Mouse (Mus musculus) olfactory bulb, adult 2 months (tissue): ENCODE results near the gene Rad17. TPM values are rescaled to one million over a fixed set of nuclear protein-coding genes. Genes with fewer than 3 reads are reported as not detected.

Source experiments
- H3K27ac ChIP-seq: fragments of 200-500 bp; 2 replicates; pipeline ENCODE4 v1.5.1; 2012; ENCODE audit warnings: low read depth, low read length; ENCODE audit not compliant: insufficient read depth
- H3K4me1 ChIP-seq: fragments of 200-500 bp; 2 replicates; pipeline ENCODE4 v1.6.1; 2012; ENCODE audit warnings: low read length; ENCODE audit not compliant: control insufficient read depth, insufficient read depth
- H3K4me3 ChIP-seq: fragments of 200-500 bp; 2 replicates; pipeline ENCODE4 v1.5.1; 2012; ENCODE audit warnings: mild to moderate bottlenecking, low read depth, low read length, moderate library complexity; ENCODE audit not compliant: insufficient read depth
- CTCF ChIP-seq: fragments of 200-500 bp; IDR thresholded peaks from 2 replicates; pipeline ENCODE4 v1.5.1; 2012; ENCODE audit warnings: low read depth, mild to moderate bottlenecking, low read length, moderate library complexity; ENCODE audit not compliant: insufficient read depth
- POLR2A ChIP-seq: fragments of 200-500 bp; IDR thresholded peaks from 2 replicates; pipeline ENCODE4 v1.6.1; 2012; ENCODE audit warnings: mild to moderate bottlenecking, low read depth, low read length, moderate library complexity; ENCODE audit not compliant: insufficient read depth
- WGBS: fragments of 180-500 bp; shearing (Covaris S2); methylation state at CpG from one replicate; pipeline ENCODE4 v1.1.7; 2018; 5-methylcytosine and 5-hydroxymethylcytosine counted together
- polyA plus RNA-seq: library from polyadenylated mRNA; stranded (reverse); fragments of >200 nt; gene quantifications from 2 replicates; pipeline ENCODE4 v1.2.4, GENCODE M21; 2012; ENCODE audit warnings: low replicate concordance; ENCODE audit not compliant: missing spikeins, insufficient read depth, insufficient read length

The Rad17 gene
- polyA plus RNA-seq, 1 experiment = not detected

DNA sequence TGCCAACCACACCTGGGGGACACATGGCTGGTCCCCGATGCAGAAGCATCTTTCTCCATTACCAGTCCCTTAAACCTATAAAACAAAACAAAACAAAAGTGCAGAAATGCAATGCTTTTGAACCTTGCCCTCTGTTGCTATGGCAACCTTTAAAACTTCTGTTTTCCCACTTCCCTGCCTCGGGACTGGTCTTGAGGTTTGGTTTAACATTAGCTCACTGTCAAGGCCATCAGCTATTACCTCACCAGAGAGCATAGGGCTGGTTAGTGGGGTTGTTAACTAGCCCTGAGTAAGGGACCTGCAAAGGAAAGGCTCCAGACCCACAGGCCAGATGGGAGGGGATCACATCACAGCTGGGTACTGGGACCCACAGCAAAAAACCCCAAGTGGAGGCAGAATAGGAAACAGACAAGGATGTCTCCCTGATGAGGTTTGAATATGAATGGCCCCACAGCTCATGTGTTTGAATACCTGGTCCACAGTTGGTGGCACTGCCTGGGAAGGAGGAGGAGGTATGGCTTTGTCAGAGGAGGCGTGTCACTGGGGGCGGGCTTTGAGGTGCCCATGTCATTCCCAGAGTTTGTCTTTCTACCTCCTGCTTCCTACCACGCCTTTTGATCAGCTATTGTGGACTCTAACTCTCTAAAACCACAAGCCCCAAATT lies 48.5 kb downstream of the Rad17 start:
- WGBS = 70% methylated on average over 5 of the region's 5 CpGs
- H3K4me3 ChIP-seq = no peak overlapping the region
- H3K4me1 ChIP-seq = no peaks in the 10 kb centered on the region
- H3K27ac ChIP-seq = no peak overlapping the region
- TF ChIP-seq CTCF (no peak), POLR2A (no peak)

DNA sequence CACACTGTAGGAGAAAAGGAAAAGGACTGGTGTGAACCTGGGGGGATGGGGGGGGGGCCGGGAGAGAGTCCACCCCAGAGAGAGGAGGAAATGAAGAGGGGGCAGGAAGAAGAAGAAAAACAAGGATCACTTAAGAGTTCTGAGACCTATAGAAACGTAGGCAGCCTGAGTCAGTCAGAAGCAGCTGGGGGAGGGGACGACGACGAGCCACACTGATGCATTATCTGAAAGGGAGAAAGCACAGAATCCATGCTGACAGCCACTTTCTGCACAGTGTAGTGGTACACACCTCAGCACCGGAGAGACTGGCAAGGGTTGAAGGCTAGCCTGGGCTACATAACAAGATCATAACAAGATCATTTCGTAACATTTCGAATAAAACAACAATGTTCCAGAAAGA lies 49.8 kb downstream of the Rad17 start:
- no peak overlapping the region for H3K27ac ChIP-seq
- TF ChIP-seq CTCF (no peak), POLR2A (no peak)
- WGBS = 78% methylated on average over 8 of the region's 8 CpGs
- H3K4me3 ChIP-seq = no peak overlapping the region
- H3K4me1 ChIP-seq = no peaks in the 10 kb centered on the region

DNA sequence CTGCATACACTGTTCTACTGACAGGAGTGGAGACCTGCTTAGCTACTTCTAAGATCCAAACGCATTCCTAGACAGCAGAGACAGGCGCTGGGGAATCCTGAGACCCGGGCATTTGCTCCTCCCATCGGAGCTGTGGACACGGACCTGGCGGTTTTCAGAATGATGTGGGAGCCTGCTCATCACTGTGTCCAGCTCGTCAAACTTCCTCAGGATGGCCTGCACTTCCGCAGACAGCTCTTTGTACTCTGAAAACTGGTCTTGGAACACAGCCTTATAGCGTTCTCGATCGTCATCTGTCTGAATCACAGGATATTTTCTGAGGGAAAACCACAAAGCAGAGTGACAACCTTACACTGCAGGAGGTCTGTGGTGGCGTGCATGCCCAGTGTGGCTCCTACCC lies 50.5 kb downstream of the Rad17 start:
- TF ChIP-seq POLR2A (no peak), CTCF (no peak)
- 79% methylated on average over 12 of the region's 12 CpGs for WGBS
- Histone ChIP-seq H3K4me3 (no peak overlapping the region), H3K27ac (no peak overlapping the region), H3K4me1 (no peaks in the 10 kb centered on the region)

DNA sequence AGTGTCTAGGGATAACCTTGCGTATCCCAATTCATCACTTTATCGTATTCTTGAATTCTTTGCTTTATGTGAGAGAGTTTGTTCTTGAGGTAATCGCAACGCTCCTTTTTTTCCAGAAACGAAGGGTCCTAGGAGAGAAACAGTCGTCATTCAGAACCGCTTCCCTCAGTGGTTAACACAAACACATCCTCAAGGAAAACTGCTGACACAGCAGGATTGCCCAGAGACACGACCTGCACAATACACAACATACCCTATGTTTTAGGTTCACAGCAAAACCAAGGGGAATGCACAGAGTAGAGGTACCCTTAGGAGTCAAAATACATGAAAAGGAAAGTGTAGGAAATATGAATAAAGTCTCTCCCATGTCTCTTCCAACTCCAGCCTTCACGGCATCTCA lies 53.6 kb downstream of the Rad17 start:
- Histone ChIP-seq H3K27ac (no peak overlapping the region), H3K4me3 (no peak overlapping the region), H3K4me1 (no peaks in the 10 kb centered on the region)
- TF ChIP-seq CTCF = no peak
- TF ChIP-seq POLR2A = no peak
- WGBS = 83% methylated on average over 9 of the region's 9 CpGs

DNA sequence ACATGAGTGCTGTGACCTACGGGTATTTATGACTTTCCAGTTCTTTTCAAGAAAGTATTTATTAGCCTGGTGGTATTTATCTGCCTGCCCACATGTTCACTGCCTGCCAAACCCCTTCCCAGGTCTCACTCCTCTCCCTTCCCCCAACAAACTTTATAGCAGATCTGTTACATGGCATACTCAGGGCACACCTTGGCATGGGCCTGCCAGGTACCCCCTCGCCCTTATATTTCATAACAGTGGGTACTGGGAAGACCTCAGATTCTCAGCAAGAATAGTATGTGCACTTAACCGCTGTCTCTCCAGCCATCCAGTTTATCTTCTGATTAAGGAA lies 55.3 kb downstream of the Rad17 start:
- H3K4me3 ChIP-seq = no peak overlapping the region
- no peak for TF ChIP-seq CTCF
- no peak for TF ChIP-seq POLR2A
- H3K4me1 ChIP-seq = no peaks in the 10 kb centered on the region
- no peak overlapping the region for H3K27ac ChIP-seq
- WGBS = 87% methylated on average over 3 of the region's 3 CpGs

DNA sequence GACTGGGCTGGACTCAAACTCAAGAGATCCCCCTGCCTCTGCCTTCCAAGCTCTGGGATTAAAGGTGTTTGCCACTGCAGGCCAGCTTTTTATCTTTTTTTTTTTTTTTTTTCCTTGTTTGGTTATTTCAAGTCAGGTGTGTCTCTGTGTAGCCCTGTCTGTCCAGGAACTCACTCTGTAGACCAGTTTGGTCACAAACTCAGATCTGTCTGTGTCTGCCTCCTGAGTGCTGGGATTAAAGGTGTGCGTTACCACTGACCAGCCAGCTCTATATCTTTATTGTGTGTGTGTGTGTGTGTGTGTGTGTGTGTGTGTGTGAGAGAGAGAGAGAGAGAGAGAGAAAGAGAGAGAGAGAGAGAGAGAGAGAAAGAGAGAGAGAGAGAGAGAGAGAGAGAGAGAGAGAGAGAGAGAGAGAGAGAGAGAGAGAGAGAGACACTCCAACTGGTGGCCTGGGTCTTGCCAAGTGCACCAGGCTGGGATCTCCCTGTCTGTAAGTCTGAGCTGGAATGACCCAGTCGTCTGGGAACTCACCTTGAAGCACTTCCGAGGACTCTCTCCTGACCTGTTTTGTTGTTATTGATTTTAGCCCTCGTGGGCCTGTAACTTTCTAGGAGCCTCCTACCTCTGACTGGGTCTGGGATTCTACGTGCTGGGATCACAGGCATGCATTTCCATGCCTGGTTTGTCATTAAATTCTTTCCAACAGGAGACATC lies 55.9 kb downstream of the Rad17 start:
- H3K4me1 ChIP-seq = no peaks in the 10 kb centered on the region
- no peak overlapping the region for H3K4me3 ChIP-seq
- H3K27ac ChIP-seq = no peak overlapping the region
- TF ChIP-seq POLR2A (no peak), CTCF (no peak)
- 76% methylated on average over 5 of the region's 5 CpGs for WGBS

DNA sequence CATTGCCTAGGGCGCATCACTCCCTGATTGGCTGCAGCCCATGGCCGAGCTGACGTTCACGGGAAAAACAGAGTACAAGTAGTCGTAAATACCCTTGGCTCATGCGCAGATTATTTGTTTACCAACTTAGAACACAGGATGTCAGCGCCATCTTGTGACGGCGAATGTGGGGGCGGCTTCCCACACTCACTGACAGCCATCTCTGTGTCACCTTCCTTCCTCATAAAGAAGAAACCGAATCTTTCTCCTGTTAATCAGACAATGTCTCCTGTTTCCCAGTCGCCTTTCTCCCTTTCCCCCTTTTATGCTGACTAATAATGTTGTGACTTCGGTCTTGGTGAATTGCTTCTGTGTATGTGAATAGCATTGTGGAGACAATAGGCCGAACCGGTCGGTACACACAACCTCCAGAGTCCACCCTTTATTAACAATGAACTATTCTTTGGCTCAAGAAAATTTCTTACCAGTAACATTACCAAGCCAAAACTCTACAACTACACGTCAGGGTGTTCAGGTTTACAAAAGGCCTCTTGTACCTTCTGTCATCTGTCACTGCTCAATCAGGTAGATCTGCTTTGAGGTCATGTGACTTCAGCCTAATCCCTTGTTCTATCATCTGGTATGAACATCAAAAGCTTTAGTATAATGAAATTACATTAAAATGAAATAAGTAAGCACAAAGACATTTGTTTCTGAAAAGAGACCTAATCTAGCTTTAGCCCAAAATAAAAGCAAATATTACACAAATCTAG lies 56.6 kb downstream of the Rad17 start:
- TF ChIP-seq CTCF (no peak), POLR2A (no peak)
- H3K4me1 ChIP-seq = no peaks in the 10 kb centered on the region
- WGBS = 46% methylated on average over 12 of the region's 17 CpGs

DNA sequence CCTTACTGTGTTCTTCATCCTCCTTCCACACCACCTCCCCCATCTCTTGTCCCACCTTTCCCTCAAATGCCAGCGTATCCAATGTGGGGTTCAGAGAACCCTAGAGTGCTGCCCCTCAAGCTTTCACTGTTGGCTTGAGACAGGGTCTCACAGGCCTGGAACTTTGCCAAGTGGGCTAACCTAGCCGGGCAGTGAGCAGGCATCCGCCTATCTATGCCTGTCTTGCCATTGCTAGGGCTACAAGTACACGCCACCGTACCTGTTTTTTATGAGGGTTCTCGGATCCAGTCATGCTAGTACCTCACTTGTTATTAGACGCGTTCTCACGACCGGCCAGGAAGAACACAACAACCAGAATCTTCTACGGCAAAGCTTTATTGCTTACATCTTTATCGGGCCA lies 62.2 kb downstream of the Rad17 start:
- WGBS = 78% methylated on average over 12 of the region's 12 CpGs
- peak overlapping the region; percentile 23 for H3K27ac ChIP-seq
- H3K4me3 ChIP-seq = peak overlapping the region; percentile 41
- no peaks in the 10 kb centered on the region for H3K4me1 ChIP-seq
- TF ChIP-seq CTCF = no peak
- TF ChIP-seq POLR2A = no peak

More for the DNA sequence above, 56.6 kb downstream of the Rad17 start:
- Histone ChIP-seq H3K4me3 (no peak overlapping the region), H3K27ac (peak overlapping the region; percentile 52)

DNA sequence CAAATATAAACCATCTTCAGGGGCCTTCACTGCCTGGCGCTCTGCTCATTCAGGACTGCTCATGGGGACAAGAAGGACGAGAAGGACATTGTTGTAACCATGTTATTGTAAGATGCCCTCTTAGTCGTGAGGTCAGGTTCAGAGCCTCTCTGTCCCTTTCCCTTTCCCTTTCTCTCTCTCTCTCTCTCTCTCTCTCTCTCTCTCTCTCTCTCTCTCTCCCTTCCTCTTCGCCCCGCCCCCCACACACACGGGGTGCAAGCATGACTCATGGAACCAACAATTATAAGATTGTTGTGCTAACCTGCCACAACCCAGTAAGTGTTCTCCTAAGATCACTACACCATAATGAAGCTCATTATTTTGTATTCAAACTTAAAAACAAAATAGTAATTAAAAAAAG lies 68.7 kb downstream of the Rad17 start:
- 38% methylated on average over 6 of the region's 6 CpGs for WGBS
- Histone ChIP-seq H3K27ac (no peak overlapping the region), H3K4me1 (no peaks in the 10 kb centered on the region), H3K4me3 (no peak overlapping the region)
- TF ChIP-seq CTCF = no peak
- no peak for TF ChIP-seq POLR2A
